Mouse (Mus musculus) adrenal gland, adult 8-10 months (tissue): ENCODE data around the gene Plxnb1. TPM values are rescaled to one million over a fixed set of nuclear protein-coding genes. Genes with fewer than 3 reads are reported as not detected.

Experiments used
- DNase-seq: peaks from one replicate; pipeline ENCODE4 v3.0.0; 2022
- total RNA-seq, 4 experiments: library from RNA; stranded (reverse); gene quantifications; 2 replicates each; pipeline ENCODE4 v1.2.4; 2022

The Plxnb1 gene
- 100 to 1,000 TPM; 128 to 173 (median 140) TPM for total RNA-seq

DNA sequence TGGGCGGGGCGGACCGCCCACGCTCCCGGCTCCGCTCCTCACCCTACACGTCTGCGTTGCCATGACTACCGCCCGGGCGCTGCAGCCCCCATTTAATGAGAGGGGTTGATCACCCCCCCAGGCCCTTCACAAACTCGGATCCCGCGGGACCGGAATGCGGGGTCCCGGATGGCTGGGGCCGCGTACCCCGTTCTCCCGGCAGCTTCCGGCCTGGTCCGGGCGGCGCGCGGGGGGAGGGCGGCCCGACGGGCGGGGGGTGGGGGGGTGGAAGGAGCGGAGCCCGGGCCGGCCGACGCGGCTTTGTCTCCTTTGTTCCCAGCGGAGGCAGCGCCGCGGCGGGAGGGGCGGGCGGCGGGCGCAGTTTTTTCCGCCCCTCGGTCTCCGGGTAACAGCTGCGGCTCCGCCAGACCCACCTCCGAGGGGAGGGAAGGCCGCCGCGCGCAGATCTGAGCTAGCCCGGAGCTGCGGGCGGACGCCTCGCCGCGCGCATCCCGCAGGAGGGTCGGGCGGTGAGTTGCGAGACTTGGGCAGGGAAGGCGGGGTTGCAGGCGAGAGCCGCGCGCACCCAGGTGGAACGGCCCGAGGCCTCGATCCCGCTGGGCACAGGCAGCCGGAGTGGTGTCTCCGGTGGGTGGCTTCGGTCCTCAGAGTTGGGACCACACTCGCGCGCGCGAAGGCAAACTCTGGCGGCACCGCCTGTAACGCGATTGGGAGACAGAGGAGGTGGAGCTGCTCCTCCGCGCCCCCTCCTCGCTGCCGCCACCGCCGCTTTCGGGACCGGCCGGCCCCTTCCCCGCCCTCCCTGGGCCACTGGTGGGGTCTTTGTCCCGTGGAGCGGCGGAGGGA is at the start of gene Plxnb1:
Plxnb1 (plus strand) TSS at position 253 of the 846 bp plus-strand sequence.
- peak; percentile 69 for DNase-seq

DNA sequence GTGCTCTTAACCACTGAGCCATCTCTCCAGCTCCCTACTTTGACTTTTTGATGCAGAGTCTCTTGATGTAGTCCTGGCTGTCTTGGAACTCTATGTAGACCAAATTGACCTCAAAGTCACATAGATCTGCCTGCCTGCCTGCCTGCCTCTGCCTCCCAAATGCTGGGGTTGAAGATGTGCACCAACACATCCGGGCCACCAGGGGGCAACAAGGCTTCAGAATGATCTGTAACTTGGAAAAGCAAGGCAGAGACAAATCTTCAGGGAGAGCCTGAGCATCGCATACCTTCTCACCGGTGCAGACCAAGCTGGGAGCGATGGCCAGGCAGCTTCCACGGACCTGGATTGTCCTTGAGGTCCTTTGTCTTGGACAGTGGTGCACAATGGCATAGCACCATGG is 48.9 kb upstream of the Plxnb1 start:
- no peak for DNase-seq

- DNase-seq, result no peak
Observed at GRCm38 (mm10) chr9:109049316-109049715, 45.9 kb upstream of the Plxnb1 start.

GRCm38 (mm10) chr9:109049996-109050673 is 45.1 kb upstream of the Plxnb1 start:
- no peak for DNase-seq

- no peak for DNase-seq
Observed at GRCm38 (mm10) chr9:109050674-109050997, 44.6 kb upstream of the Plxnb1 start.

- no peak for DNase-seq
Observed at GRCm38 (mm10) chr9:109051011-109051501, 44.1 kb upstream of the Plxnb1 start.

DNA sequence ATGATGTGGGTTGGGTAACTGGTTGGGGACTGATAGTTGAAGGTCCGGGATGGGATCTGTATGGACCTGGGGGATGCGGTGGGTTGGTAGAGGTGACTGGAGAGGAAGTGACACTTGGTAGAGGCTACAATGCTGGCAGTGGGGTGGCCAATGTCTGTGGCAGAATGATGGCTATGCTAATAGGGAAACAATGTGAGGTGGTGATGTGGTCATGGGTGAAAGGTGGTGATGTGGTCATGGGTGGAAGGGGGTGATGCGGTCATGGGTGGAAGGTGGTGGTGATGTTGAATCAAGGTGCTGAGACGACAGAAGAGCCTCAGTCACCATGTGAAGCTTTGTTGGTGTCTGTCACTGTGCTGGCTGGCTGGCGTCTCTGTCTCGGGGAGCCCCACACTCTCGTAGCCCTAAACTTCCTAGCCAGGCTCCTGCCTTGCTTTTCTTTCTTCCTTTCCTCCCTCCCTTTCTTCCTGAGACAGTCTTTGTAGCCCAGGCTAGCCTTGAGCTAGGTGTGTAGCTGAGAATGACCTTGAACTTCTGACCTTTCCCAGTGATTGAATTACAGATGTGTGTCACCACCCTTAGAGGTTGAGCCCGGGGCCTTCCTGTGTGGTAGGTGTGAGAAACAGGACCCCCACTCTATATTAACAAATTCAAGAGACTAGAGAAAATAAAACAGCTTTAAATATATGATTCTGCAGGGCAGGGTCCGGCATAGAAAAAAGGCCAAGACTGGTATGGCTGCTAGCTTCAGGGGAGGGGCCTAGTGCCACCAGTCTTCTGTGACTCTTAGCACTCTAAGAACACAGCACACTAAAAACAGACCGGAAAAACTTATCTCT is 43.3 kb upstream of the Plxnb1 start:
- no peak for DNase-seq

DNA sequence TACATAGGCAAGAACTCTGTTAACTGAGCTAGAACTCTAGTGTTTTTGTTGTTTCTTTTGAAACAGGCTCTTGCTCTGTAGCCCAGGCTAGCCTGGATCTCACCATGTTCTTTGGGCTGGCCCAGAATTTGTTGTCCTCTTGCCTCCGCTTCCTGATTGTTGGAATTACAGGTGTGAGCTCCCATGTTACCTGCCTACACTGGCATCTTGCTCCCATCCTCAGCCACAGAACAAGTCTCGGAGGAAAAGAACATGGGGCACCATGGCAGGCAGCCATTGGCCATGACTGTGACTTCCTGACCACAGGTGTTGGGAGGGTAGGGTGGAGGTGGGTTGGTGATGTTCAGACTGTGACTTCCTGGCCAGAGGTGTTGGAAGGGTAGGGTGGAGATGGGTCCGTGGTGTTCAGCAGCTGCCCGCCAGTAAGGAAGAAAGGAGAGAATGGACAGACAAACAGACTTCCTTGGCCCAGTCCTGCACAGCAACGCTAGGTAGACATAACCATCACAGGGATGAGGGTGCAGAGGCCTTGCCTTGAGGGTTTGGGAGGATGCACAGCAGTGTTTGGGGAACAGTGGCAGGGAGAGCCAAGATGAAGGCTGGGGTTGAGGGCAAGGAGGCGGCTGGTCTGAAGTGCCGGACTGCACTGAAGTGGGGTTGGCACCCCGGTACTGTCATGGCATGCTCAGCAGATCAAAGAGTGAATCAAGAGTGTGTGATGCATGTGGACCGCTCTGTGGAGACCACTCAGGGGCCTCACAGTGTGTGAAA is 42.5 kb upstream of the Plxnb1 start:
- no peak for DNase-seq

GRCm38 (mm10) chr9:109053366-109053765 is 41.8 kb upstream of the Plxnb1 start:
- DNase-seq, result no peak

DNA sequence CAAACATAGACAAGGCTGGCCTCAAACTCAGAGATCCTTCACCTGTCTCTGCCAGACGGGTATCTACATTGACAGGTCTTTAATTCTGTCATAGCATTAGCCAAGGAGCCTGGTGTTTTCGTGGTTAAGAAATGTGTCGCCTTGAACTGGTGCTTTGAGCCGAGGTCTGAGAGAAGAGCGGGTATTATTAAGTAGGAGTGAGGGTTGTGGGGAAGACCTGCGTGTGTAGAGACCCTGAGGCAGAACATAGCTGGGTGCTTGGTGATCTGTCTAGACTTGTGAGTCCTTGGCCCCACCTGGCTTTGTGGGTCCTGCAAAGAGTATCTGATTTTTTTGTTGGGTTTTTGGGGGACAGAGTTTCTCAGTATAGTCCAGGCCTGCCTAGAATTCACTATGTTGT is 41.3 kb upstream of the Plxnb1 start:
- no peak for DNase-seq

DNA sequence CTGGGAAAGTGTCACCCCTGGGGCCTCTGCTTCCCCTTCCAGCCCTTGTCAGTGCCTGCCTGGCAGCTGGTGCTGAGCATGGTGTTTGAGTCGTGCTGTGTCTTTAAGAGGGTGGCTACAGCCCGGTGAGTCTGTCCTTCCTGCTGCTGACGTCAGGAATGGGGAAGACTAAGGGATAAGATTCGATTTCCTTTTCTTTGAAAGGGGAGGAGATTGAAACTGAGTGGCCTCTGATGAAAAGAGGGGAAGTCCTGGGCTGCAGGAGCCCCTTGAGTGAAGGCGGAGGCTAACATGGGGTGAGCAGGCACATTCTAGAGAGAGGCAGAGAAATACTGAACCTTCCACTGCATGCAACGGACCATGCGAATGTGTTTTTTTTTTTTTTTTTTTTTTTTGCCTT is 40.5 kb upstream of the Plxnb1 start:
- DNase-seq, result peak; percentile 78

DNA sequence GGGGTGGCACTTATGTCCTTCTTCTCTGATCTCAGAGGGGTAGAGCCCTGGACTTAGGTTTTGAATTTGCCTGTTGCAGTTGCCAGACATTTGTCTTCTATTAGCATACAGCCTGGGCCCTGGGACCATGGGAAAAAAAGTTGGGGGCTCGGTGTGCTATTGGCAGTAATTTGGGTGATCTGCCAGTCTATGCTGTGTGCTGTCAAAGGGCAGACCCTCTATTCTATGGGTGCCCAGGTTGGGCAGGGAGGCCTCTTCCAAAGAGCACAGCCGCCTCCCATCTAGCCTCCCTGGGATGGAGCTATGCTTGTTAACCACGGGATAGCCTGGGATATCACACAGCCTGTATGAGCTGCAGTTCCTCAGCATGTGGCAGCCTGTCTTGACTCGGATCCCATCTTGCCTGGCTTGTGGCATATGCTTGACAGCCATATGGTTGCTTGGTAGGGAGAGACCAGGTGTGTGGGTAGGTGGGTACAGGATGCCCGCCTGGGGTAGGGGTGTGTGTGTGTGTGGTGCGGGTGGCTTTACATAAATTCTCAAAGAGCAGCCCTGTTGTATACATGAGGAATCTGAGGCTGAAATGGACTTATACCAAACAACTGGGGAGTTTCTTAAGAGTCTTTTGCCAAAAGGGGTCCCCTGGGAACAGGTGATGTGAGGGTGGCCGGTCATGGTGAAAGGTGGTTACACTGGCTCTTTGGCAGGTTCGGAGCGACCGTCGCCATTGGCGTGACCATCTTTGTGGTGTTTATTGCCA is 39.7 kb upstream of the Plxnb1 start:
- no peak for DNase-seq

DNA sequence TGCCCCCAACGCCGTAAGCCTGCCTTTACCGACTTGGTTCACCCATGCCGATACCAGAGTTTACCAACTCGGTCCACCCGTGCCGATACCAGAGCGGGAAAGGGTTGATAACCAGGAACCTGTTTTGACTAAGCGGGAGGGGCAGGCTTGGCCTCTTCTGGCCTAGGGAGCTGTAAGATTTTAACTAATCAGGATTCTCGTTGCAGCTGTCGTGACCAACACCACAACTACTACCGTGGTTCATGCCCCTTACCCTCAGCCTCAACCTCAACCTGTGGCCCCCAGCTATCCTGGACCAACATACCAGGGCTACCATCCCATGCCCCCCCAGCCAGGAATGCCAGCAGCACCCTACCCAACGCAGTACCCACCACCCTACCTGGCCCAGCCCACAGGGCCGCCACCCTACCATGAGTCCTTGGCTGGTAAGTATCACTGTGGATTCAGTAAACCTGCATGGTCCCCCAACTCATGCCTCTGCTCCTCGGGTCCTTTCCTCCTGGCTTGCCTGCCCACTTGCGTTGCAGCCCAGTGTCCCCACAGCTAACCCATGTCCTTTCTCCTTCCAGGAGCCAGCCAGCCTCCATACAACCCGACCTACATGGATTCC is 39.0 kb upstream of the Plxnb1 start:
- no peak for DNase-seq

GRCm38 (mm10) chr9:109056916-109057315 is 38.3 kb upstream of the Plxnb1 start:
- DNase-seq, result no peak

- no peak for DNase-seq
Observed at GRCm38 (mm10) chr9:109057543-109057942, 37.6 kb upstream of the Plxnb1 start.

DNA sequence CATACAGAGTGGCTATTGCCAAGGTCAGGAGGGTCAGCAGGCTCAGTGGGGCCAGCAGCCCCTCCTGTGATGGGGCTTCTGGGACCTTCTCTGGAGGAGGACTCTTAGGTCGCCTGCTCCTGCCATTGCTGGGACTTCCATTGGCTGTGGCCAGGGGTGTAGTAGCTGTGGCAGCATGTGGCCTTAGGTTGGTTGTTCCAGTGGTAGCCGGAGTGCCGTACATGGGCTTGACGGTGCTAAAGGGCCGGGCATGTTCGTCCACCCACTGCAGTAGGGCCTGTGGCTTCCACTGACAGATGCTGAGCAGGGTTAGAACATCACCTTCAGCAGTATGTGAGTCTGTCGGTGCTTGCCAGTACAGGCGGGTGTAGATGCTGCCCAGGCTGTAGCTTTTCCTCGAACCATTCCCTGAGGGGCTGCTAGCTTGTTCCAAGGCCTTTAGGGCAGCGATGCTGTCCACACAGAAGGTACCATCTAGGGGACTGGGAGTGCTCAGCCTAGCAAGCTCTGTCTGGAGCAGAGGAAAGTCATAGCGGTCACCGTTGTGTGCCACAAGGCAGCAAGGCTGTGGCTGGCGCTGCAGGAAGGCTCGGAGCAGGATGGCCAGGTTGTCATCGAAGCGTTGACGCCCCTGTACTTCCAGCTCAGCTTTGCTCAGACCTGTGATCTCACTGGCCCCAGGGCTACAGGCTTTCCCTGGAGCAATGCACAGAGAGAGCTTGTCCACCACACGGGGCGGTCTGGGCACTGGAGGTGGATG is 37.0 kb upstream of the Plxnb1 start:
- no peak for DNase-seq

GRCm38 (mm10) chr9:109059136-109059903 is 35.9 kb upstream of the Plxnb1 start, which contains the start of gene Trex1:
Gene Trex1, minus strand, starts transcription at chr9:109059734.
- peak; percentile 90 for DNase-seq

GRCm38 (mm10) chr9:109060184-109060897 is 34.8 kb upstream of the Plxnb1 start:
- DNase-seq, result no peak

- DNase-seq, result no peak
Observed at GRCm38 (mm10) chr9:109060898-109061295, 34.3 kb upstream of the Plxnb1 start.
